ENCODE assay signal across 15 mouse cellular contexts in the genomic region with DNA sequence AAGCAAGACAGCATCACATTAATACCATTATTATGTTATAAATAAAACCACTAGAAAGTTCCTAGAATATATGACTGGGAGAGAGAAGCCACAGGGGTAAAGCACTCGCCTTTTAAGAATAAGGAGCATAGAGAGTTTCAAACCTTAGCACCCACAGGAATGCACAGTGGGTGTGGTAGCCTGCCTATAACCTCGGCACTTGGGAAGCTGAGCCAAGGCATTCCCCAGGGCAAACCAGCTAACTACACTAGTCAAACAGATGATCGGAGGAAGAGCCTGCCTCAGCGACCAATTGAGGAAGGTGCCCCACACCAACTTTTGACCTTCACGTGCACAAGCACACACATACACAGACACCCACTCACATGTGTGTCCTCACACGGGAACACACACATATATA.
"Had no signal": no experiment of that assay in that cellular context is flagged by ENCODE, and none has a peak within 500 bp of the region (broad histone marks: within the 10 kb centered on the region; RNA-seq: fewer than 3 reads in every experiment).

No protein-coding gene starts in this region.

- H3K36me3 ChIP-seq: limb, embryonic 13.5 days; liver, embryonic 15.5 days; midbrain, embryonic 10.5 days; neural tube, embryonic 13.5 days; stomach, embryonic 15.5 days had no signal

- H3K9ac ChIP-seq: limb, embryonic 13.5 days; liver, embryonic 15.5 days; neural tube, embryonic 13.5 days; stomach, embryonic 15.5 days had no signal

- H3K4me2 ChIP-seq: limb, embryonic 13.5 days; liver, embryonic 15.5 days; neural tube, embryonic 13.5 days; stomach, embryonic 15.5 days had no signal

- DNase-seq: kidney, adult 8-10 months; kidney, postnatal 36 days; lung, postnatal 10 days; lung, postnatal 4 days; retina, postnatal 1 day; right cerebral cortex, postnatal 14 days; thymus, adult 2 months; thymus, postnatal 36 days had no signal

- H3K4me3 ChIP-seq: limb, embryonic 13.5 days; liver, embryonic 15.5 days; midbrain, embryonic 10.5 days; neural tube, embryonic 13.5 days; stomach, embryonic 15.5 days had no signal

- H3K27me3 ChIP-seq: limb, embryonic 13.5 days; liver, embryonic 15.5 days; neural tube, embryonic 13.5 days; stomach, embryonic 15.5 days had no signal

- H3K9me3 ChIP-seq: limb, embryonic 13.5 days; liver, embryonic 15.5 days; midbrain, embryonic 10.5 days; neural tube, embryonic 13.5 days; stomach, embryonic 15.5 days had no signal

- H3K4me1 ChIP-seq: liver, embryonic 15.5 days; neural tube, embryonic 13.5 days; stomach, embryonic 15.5 days had no signal

- ATAC-seq: midbrain, embryonic 16.5 days had no signal

- H3K27ac ChIP-seq: kidney, postnatal 0 days; limb, embryonic 13.5 days; liver, embryonic 15.5 days; midbrain, embryonic 10.5 days; neural tube, embryonic 13.5 days; stomach, embryonic 15.5 days had no signal
